Mouse (Mus musculus): ENCODE data around the gene Thnsl2. TPM values are rescaled to one million over a fixed set of nuclear protein-coding genes. Genes with fewer than 3 reads are reported as not detected.

Thnsl2 gene
- polyA plus RNA-seq (2016; fragmentation: Nextera tagmentation; extraction: Ambion mirVana) = 4.9 and 5.3 TPM in 2 replicates

GRCm38 (mm10) chr6:71143894-71144455 lies at the start of gene Thnsl2:
Thnsl2 (minus strand) TSS chr6:71144439.
- H3K27ac ChIP-seq = no peak within 1 kb of the TSS
- WGBS = under 1% methylated on average over 32 of the region's 32 CpGs

GRCm38 (mm10) chr6:71193151-71193740 lies 49.0 kb upstream of the Thnsl2 start:
- H3K4me1 ChIP-seq = no peaks in the 10 kb centered on the region
- H3K27ac ChIP-seq = no peak overlapping the region
- no peak overlapping the region for H3K4me2 ChIP-seq (replicated peaks)
- no peak overlapping the region for H3K9ac ChIP-seq
- H3K4me3 ChIP-seq = no peak overlapping the region
- H3K27me3 ChIP-seq = no peaks in the 10 kb centered on the region
- no peak for ATAC-seq (ENCODE audit: insufficient number of reproducible peaks, insufficient read depth, low FRiP score, low TSS enrichment)
- H3K9me3 ChIP-seq = no peaks in the 10 kb centered on the region
- no peaks in the 10 kb centered on the region for H3K36me3 ChIP-seq
- 79% methylated on average over 6 of the region's 6 CpGs for WGBS

More at GRCm38 (mm10) chr6:71143894-71144455, at the start of gene Thnsl2:
- Histone ChIP-seq H3K36me3 (no peaks in the 10 kb centered on the region), H3K4me1 (0 out of 2 replicates have a peak, but pooled peaks cover 5% of the 10 kb centered on the region), H3K4me2 (replicated peaks) (peak within 1 kb of the TSS; percentile 84), H3K4me3 (peak within 1 kb of the TSS; percentile 54), H3K27me3 (no peaks in the 10 kb centered on the region), H3K9me3 (no peaks in the 10 kb centered on the region), H3K9ac (peak within 1 kb of the TSS; percentile 74)
- peak; percentile 90 for ATAC-seq (ENCODE audit: insufficient number of reproducible peaks, insufficient read depth, low FRiP score, low TSS enrichment)

GRCm38 (mm10) chr6:71190501-71190900 lies 46.3 kb upstream of the Thnsl2 start:
- Histone ChIP-seq H3K27me3 (no peaks in the 10 kb centered on the region), H3K9ac (no peak overlapping the region), H3K9me3 (no peaks in the 10 kb centered on the region), H3K36me3 (no peaks in the 10 kb centered on the region), H3K4me2 (replicated peaks) (no peak overlapping the region), H3K27ac (no peak overlapping the region), H3K4me3 (no peak overlapping the region), H3K4me1 (no peaks in the 10 kb centered on the region)
- no peak for ATAC-seq (ENCODE audit: insufficient number of reproducible peaks, insufficient read depth, low FRiP score, low TSS enrichment)
- 88% methylated on average over 2 of the region's 2 CpGs for WGBS

- no peak overlapping the region for H3K4me2 ChIP-seq (replicated peaks)
- no peak overlapping the region for H3K4me3 ChIP-seq
- no peak for ATAC-seq (ENCODE audit: insufficient number of reproducible peaks, insufficient read depth, low FRiP score, low TSS enrichment)
- no peaks in the 10 kb centered on the region for H3K4me1 ChIP-seq
- no peak overlapping the region for H3K9ac ChIP-seq
- 43% methylated on average over 1 of the region's 1 CpGs for WGBS
- H3K9me3 ChIP-seq = no peaks in the 10 kb centered on the region
- H3K27me3 ChIP-seq = no peaks in the 10 kb centered on the region
- H3K27ac ChIP-seq = no peak overlapping the region
- no peaks in the 10 kb centered on the region for H3K36me3 ChIP-seq
These were observed 45.3 kb upstream of the Thnsl2 start for GRCm38 (mm10) chr6:71189578-71189977.

- Histone ChIP-seq H3K4me3 (no peak overlapping the region), H3K36me3 (no peaks in the 10 kb centered on the region), H3K27ac (no peak overlapping the region), H3K4me1 (no peaks in the 10 kb centered on the region), H3K9me3 (no peaks in the 10 kb centered on the region), H3K9ac (no peak overlapping the region), H3K27me3 (no peaks in the 10 kb centered on the region), H3K4me2 (replicated peaks) (no peak overlapping the region)
- WGBS = 83% methylated on average over 7 of the region's 7 CpGs
- no peak for ATAC-seq (ENCODE audit: insufficient number of reproducible peaks, insufficient read depth, low FRiP score, low TSS enrichment)
These were observed 40.8 kb upstream of the Thnsl2 start for GRCm38 (mm10) chr6:71184941-71185604.

GRCm38 (mm10) chr6:71180596-71180995 lies 36.4 kb upstream of the Thnsl2 start:
- Histone ChIP-seq H3K27ac (no peak overlapping the region), H3K27me3 (no peaks in the 10 kb centered on the region), H3K4me2 (replicated peaks) (no peak overlapping the region), H3K9me3 (no peaks in the 10 kb centered on the region), H3K4me3 (no peak overlapping the region), H3K36me3 (no peaks in the 10 kb centered on the region), H3K9ac (no peak overlapping the region), H3K4me1 (no peaks in the 10 kb centered on the region)
- no peak for ATAC-seq (ENCODE audit: insufficient number of reproducible peaks, insufficient read depth, low FRiP score, low TSS enrichment)
- 86% methylated on average over 1 of the region's 1 CpGs for WGBS

GRCm38 (mm10) chr6:71172812-71173580 lies 28.8 kb upstream of the Thnsl2 start:
- WGBS = 90% methylated on average over 10 of the region's 10 CpGs

GRCm38 (mm10) chr6:71166551-71167169 lies 22.4 kb upstream of the Thnsl2 start:
- 0 out of 2 replicates have a peak, but pooled peaks have one; percentile 41 for ATAC-seq (ENCODE audit: insufficient number of reproducible peaks, insufficient read depth, low FRiP score, low TSS enrichment)
- no peaks in the 10 kb centered on the region for H3K9me3 ChIP-seq
- H3K9ac ChIP-seq = no peak overlapping the region
- H3K36me3 ChIP-seq = no peaks in the 10 kb centered on the region
- H3K4me1 ChIP-seq = no peaks in the 10 kb centered on the region
- H3K27ac ChIP-seq = no peak overlapping the region
- no peak overlapping the region for H3K4me3 ChIP-seq
- no peak overlapping the region for H3K4me2 ChIP-seq (replicated peaks)
- WGBS = 50% methylated on average over 6 of the region's 6 CpGs
- H3K27me3 ChIP-seq = no peaks in the 10 kb centered on the region

More at GRCm38 (mm10) chr6:71172812-71173580, 28.8 kb upstream of the Thnsl2 start:
- Histone ChIP-seq H3K4me3 (no peak overlapping the region), H3K4me2 (replicated peaks) (no peak overlapping the region), H3K4me1 (no peaks in the 10 kb centered on the region), H3K36me3 (no peaks in the 10 kb centered on the region), H3K27ac (no peak overlapping the region), H3K27me3 (no peaks in the 10 kb centered on the region), H3K9me3 (no peaks in the 10 kb centered on the region), H3K9ac (no peak overlapping the region)
- ATAC-seq (ENCODE audit: insufficient number of reproducible peaks, insufficient read depth, low FRiP score, low TSS enrichment) = no peak

GRCm38 (mm10) chr6:71164394-71164793 lies 20.2 kb upstream of the Thnsl2 start:
- H3K27me3 ChIP-seq = no peaks in the 10 kb centered on the region
- H3K36me3 ChIP-seq = no peaks in the 10 kb centered on the region
- no peak overlapping the region for H3K9ac ChIP-seq
- H3K4me2 ChIP-seq (replicated peaks) = no peak overlapping the region
- WGBS = 25% methylated on average over 6 of the region's 6 CpGs
- no peak overlapping the region for H3K27ac ChIP-seq
- no peaks in the 10 kb centered on the region for H3K4me1 ChIP-seq
- ATAC-seq (ENCODE audit: insufficient number of reproducible peaks, insufficient read depth, low FRiP score, low TSS enrichment) = peak; percentile 60; the same call in 1 of the 2 replicates
- no peak overlapping the region for H3K4me3 ChIP-seq
- no peaks in the 10 kb centered on the region for H3K9me3 ChIP-seq

- H3K27me3 ChIP-seq = no peaks in the 10 kb centered on the region
- no peak for ATAC-seq (ENCODE audit: insufficient number of reproducible peaks, insufficient read depth, low FRiP score, low TSS enrichment)
- WGBS = 76% methylated on average over 4 of the region's 4 CpGs
These were observed 18.0 kb upstream of the Thnsl2 start for GRCm38 (mm10) chr6:71162269-71162668.

GRCm38 (mm10) chr6:71161290-71161689 lies 17.1 kb upstream of the Thnsl2 start:
- no peak overlapping the region for H3K4me2 ChIP-seq (replicated peaks)
- WGBS = 77% methylated on average over 7 of the region's 7 CpGs
- H3K27me3 ChIP-seq = no peaks in the 10 kb centered on the region
- no peaks in the 10 kb centered on the region for H3K36me3 ChIP-seq
- ATAC-seq (ENCODE audit: insufficient number of reproducible peaks, insufficient read depth, low FRiP score, low TSS enrichment) = no peak
- no peaks in the 10 kb centered on the region for H3K9me3 ChIP-seq
- H3K4me3 ChIP-seq = no peak overlapping the region
- no peak overlapping the region for H3K9ac ChIP-seq
- H3K27ac ChIP-seq = no peak overlapping the region
- no peaks in the 10 kb centered on the region for H3K4me1 ChIP-seq

More at GRCm38 (mm10) chr6:71162269-71162668, 18.0 kb upstream of the Thnsl2 start:
- Histone ChIP-seq H3K9ac (no peak overlapping the region), H3K4me1 (no peaks in the 10 kb centered on the region), H3K36me3 (no peaks in the 10 kb centered on the region), H3K27ac (no peak overlapping the region), H3K9me3 (no peaks in the 10 kb centered on the region), H3K4me3 (no peak overlapping the region), H3K4me2 (replicated peaks) (no peak overlapping the region)
